Mouse (Mus musculus) embryonic facial prominence, embryonic 12.5 days (tissue): ENCODE measurements around the gene Ttc39b. TPM values are rescaled to one million over a fixed set of nuclear protein-coding genes. Genes with fewer than 3 reads are reported as not detected.

Experiments used
- ATAC-seq: fragments of 200-750 bp; cut with Nextera tagmentation; 2 replicates; pipeline ENCODE4 v1.8.0; 2017; ENCODE audit not compliant: insufficient number of reproducible peaks, insufficient read depth, low FRiP score, low TSS enrichment
- H3K27ac ChIP-seq: fragments of 300-500 bp; sonication (generic); 2 replicates; pipeline ENCODE4 v1.5.1; 2016; ENCODE audit warnings: mild to moderate bottlenecking
- H3K27me3 ChIP-seq: fragments of 300-500 bp; sonication (generic); 2 replicates; pipeline ENCODE4 v1.6.1; 2016; ENCODE audit warnings: mild to moderate bottlenecking, moderate library complexity
- H3K36me3 ChIP-seq: fragments of 300-500 bp; sonication (generic); 2 replicates; pipeline ENCODE4 v1.6.1; 2016; ENCODE audit warnings: mild to moderate bottlenecking
- H3K4me1 ChIP-seq: fragments of 300-500 bp; sonication (generic); 2 replicates; pipeline ENCODE4 v1.6.1; 2016
- H3K4me2 ChIP-seq: fragments of 300-500 bp; sonication (generic); replicated peaks from 2 replicates; pipeline ENCODE4 v1.6.1; 2016; ENCODE audit warnings: mild to moderate bottlenecking, moderate library complexity
- H3K4me3 ChIP-seq: fragments of 300-500 bp; sonication (generic); 2 replicates; pipeline ENCODE4 v1.5.1; 2016; ENCODE audit warnings: mild to moderate bottlenecking
- H3K9ac ChIP-seq: fragments of 300-500 bp; sonication (generic); 2 replicates; pipeline ENCODE4 v1.6.1; 2016; ENCODE audit warnings: mild to moderate bottlenecking, moderate library complexity
- H3K9me3 ChIP-seq: fragments of 300-500 bp; sonication (generic); 2 replicates; pipeline ENCODE4 v1.6.1; 2016; ENCODE audit warnings: mild to moderate bottlenecking, moderate library complexity
- WGBS: fragments of 180-500 bp; shearing (Covaris S2); methylation state at CpG from one replicate; pipeline ENCODE4 v1.1.7; 2016; 5-methylcytosine and 5-hydroxymethylcytosine counted together
- polyA plus RNA-seq: library from polyadenylated mRNA; unstranded; fragments of >200 nt; fragmentation: Nextera tagmentation; extraction: Ambion mirVana; gene quantifications from 2 replicates; pipeline ENCODE4 v1.2.1, GENCODE M21; 2016

The Ttc39b gene
- polyA plus RNA-seq, 1 experiment from 2014 or later: 5.3 TPM

DNA sequence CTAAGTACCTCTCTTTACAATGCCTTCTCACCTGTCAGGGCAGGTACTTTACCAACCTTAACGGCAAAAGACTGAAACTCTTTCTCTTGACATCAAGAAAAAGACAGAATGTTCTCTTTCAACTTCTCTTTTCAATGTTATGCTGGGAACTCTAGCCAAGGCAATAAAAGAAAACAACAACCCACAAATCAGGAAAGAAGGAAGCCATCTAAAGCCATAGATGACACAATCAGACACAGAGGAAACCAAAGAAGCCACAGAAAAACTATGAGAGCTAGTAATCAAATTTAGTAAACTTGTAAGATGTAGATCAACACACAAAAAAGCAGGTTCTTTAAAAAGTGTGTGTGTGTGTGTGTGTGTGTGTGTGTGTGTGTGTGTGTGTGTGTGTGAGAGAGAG lies 15.3 kb upstream of the Ttc39b start:
- WGBS: 90% methylated on average over 1 of the region's 1 CpGs
- H3K36me3 ChIP-seq: no peaks in the 10 kb centered on the region
- no peak overlapping the region for H3K4me2 ChIP-seq
- no peak for ATAC-seq
- no peak overlapping the region for H3K9ac ChIP-seq
- H3K4me1 ChIP-seq: peaks cover 9% of the 10 kb centered on the region; the same call in 1 of the 2 replicates
- no peaks in the 10 kb centered on the region for H3K27me3 ChIP-seq
- H3K27ac ChIP-seq: no peak overlapping the region
- H3K4me3 ChIP-seq: no peak overlapping the region
- H3K9me3 ChIP-seq: no peaks in the 10 kb centered on the region

DNA sequence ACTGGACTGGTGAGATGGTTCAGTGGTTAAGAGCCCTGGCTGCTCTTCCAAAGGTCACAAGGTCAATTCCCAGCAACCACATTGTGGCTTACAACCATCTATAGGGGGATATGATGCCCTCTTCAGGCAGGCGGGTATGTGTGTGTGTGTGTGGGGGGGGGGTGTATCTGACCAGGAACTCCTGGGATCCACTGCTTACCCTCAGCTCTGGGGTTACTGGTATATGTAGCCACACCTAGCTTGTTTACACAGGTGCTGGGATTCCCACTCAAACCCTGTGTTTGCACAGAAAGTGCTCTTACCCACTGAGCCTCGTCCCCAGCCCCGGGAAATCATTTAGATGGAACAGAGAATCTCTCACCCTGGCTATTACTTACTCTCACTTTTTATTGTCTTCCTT lies 13.7 kb upstream of the Ttc39b start:
- H3K9me3 ChIP-seq: no peaks in the 10 kb centered on the region
- ATAC-seq: no peak
- H3K4me2 ChIP-seq: no peak overlapping the region
- H3K9ac ChIP-seq: no peak overlapping the region
- no peaks in the 10 kb centered on the region for H3K36me3 ChIP-seq
- 57% methylated on average over 3 of the region's 3 CpGs for WGBS
- H3K27ac ChIP-seq: no peak overlapping the region
- peaks cover 8% of the 10 kb centered on the region; the same call in 1 of the 2 replicates for H3K4me1 ChIP-seq
- H3K27me3 ChIP-seq: no peaks in the 10 kb centered on the region
- no peak overlapping the region for H3K4me3 ChIP-seq

DNA sequence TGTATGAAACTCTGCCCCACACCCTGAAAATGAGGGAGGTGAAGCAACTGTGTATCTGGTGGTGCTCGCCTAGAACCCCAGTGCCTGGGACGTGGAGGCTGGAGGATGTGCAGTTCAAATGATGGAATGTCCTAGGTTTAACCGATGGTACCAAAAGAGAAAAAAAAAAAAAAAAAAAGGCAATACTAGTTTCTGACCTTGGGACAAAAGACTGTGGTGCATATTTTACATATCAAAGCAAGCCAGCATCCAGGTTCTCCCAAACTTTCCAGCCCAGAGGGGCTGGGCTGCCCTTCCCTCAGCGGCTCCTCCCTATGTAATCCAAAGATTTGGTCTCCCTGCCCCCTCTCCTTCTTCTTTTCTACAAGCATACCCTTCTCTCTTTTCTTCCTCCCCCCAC lies 6.3 kb upstream of the Ttc39b start:
- Histone ChIP-seq H3K27me3 (no peaks in the 10 kb centered on the region), H3K4me3 (no peak overlapping the region), H3K4me2 (no peak overlapping the region), H3K9me3 (no peaks in the 10 kb centered on the region), H3K27ac (no peak overlapping the region), H3K36me3 (no peaks in the 10 kb centered on the region), H3K4me1 (no peaks in the 10 kb centered on the region), H3K9ac (no peak overlapping the region)
- 73% methylated on average over 4 of the region's 4 CpGs for WGBS
- ATAC-seq: no peak

DNA sequence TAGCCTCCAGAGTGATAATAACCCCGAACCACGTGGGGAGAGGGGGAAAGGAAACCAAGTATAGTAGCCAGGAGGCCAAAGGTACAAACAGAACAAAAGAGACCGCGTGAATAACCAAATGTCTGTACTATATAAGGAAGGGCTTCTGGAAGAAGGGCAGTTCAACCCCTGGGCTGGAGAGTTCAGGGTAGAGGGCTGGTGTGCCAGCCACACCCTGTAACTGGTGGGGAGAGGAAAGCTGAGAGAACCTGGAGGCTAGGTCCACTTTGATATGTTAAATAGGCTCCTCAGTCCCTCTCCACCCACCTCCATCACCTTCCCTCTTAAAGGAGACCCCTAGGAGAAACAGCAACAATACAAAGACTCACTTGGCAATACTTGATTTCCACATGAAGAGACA lies 5.6 kb upstream of the Ttc39b start:
- 49% methylated on average over 4 of the region's 4 CpGs for WGBS

DNA sequence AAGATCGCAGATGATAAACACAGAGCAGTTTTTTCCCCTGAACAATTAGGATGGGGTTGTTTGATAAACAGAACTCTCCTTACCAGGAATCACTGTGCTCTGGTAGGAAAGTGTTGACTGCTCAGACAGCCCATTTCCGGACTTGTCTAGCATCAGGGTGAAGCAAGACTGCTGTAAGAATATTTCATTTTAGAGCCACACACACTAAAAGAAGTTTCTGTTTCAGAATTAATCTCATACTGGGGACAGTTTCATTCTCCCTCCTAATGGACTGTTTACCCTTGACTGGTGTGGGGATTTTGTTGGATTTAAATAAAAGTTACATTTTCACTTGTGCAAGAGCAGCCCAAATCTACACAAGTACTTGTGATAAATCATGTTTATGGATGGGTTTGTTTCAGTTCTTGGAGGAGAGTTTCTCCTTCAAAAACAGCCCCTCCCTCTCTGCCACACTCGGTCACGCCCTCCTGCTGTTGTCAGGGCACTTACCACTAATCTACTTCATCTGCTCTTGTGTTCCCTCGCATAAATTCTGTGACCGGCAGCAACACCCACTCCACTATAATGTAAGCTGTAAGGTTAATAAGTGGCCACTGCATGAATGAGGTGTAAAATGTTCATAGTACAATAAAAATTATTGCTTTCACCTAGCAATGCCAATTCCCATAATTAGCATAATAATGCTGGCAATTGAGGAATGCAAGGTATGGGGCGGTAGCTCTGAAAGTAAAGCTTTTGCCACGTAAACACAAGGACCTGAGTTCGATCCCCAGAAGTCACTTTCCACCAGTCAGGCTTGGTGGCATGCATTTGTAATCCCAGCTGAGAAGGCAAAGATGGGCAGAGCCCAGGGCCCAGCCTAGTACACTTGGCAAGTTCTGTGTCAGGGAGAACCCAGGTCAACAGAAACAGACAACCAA lies 4.2 kb upstream of the Ttc39b start:
- no peak overlapping the region for H3K27ac ChIP-seq
- WGBS: 47% methylated on average over 9 of the region's 9 CpGs
- ATAC-seq: no peak
- no peak overlapping the region for H3K4me3 ChIP-seq
- no peaks in the 10 kb centered on the region for H3K27me3 ChIP-seq
- no peaks in the 10 kb centered on the region for H3K4me1 ChIP-seq
- no peak overlapping the region for H3K4me2 ChIP-seq
- no peaks in the 10 kb centered on the region for H3K9me3 ChIP-seq
- H3K9ac ChIP-seq: no peak overlapping the region
- no peaks in the 10 kb centered on the region for H3K36me3 ChIP-seq

More for the DNA sequence above, 5.6 kb upstream of the Ttc39b start:
- H3K27ac ChIP-seq: no peak overlapping the region
- no peaks in the 10 kb centered on the region for H3K9me3 ChIP-seq
- H3K4me2 ChIP-seq: no peak overlapping the region
- no peaks in the 10 kb centered on the region for H3K27me3 ChIP-seq
- no peak overlapping the region for H3K9ac ChIP-seq
- no peaks in the 10 kb centered on the region for H3K4me1 ChIP-seq
- ATAC-seq: no peak
- H3K36me3 ChIP-seq: no peaks in the 10 kb centered on the region
- H3K4me3 ChIP-seq: no peak overlapping the region

DNA sequence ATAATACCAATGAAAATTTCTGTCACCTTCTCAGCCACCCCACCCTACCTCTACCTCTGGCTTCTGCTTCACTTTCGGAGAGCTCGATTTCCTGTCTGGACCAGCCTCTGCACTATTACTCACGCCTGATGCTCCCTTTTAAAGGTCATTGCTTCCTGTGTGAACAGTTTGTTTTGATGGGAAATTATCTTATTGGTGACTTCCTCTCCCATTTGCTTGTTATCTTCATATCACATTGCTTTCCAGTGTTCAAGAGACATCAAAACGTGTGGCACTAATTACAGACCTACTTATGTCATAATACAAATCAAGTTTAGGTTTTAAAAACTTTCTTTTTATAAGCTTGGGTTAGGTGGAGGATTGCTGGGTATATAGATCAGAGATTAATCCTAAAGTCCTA lies 3.5 kb upstream of the Ttc39b start:
- Histone ChIP-seq H3K9me3 (no peaks in the 10 kb centered on the region), H3K27ac (no peak overlapping the region), H3K4me3 (no peak overlapping the region), H3K36me3 (no peaks in the 10 kb centered on the region), H3K9ac (no peak overlapping the region), H3K27me3 (no peaks in the 10 kb centered on the region), H3K4me1 (0 out of 2 replicates have a peak, but pooled peaks cover 4% of the 10 kb centered on the region), H3K4me2 (no peak overlapping the region)
- ATAC-seq: no peak
- WGBS: 44% methylated on average over 4 of the region's 4 CpGs

DNA sequence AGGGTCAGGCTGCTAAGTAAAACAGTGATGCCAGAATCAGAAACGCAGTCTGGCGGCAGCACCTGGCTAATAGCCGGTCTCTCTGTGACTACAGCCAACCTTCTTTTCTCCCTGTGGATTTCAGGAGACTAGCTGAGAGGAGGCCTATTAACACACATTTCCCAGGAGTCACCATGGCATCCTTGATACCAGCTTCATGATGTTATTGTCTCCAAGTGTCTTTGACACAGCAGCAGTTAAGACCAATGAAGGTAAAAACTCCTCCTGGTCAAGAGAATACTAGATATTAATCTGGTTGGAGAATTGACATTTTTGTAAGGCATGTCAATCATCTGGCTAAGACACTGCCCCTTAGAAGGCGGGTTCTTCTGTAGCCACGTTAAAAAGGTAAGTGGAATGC lies 1.3 kb upstream of the Ttc39b start:
- Histone ChIP-seq H3K9ac (no peak overlapping the region), H3K27me3 (no peaks in the 10 kb centered on the region; the same call in 1 of the 2 replicates), H3K4me1 (0 out of 2 replicates have a peak, but pooled peaks cover 4% of the 10 kb centered on the region), H3K27ac (no peak overlapping the region), H3K4me3 (no peak overlapping the region), H3K36me3 (no peaks in the 10 kb centered on the region), H3K9me3 (no peaks in the 10 kb centered on the region), H3K4me2 (no peak overlapping the region)
- no peak for ATAC-seq
- WGBS: 59% methylated on average over 5 of the region's 5 CpGs

DNA sequence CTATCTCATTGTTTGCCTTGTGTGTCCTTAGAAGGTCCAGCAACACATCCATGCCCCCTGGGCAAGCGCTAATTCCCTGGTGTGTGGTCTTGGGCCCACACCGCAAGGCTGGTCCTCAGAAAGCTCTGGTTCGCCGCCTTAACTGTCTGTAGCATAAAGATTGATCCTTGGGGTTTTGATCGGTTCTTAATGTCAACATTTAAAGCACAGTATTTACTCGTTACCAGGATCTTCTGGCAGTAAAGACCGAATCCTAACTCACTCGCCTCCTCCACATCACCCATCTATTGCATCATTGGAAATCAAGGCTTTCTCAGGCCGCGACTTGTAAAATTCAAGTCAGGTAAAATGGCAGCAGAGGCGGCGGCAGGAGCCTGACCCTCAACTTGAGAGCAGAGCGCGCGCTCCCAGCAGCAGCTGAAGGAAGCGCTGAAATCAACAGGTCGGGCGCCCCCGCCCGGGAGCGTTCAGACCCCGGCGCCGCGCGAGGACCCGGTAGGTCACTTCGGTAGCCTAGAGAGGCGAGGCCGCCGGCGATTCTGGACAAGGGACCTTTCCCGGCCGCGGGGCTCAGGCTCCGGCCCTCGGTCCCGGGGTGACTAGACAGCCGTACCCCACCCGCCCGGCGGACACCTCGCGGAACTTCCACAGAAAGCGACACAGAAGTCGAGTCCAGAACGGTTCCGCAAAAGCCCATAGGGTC lies 703 bp downstream of the Ttc39b start:
- peak overlapping the region; percentile 68 for H3K4me3 ChIP-seq
- 3% methylated on average over 48 of the region's 48 CpGs for WGBS
- peak; percentile 61 for ATAC-seq

DNA sequence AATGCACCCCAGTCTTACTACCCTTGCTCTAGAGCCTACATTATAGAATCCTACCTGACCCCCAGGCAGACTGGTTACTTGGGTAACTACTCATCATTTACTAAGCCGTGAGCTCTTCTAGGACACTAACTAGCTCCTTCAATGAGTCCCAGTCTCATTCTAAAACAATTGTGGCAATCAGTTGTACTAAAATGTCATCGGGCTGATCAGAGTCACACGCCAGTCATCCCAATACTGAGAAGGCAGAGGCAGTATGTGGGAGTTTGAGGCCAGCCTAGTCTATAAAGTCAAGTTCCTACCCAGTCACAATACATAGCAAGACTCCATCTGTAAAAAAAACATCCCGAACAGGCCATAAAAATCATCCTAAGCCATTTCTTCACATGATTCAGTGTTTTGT lies 4.3 kb downstream of the Ttc39b start:
- WGBS: 90% methylated on average over 4 of the region's 4 CpGs
- H3K9ac ChIP-seq: no peak overlapping the region
- 0 out of 2 replicates have a peak, but pooled peaks cover 9% of the 10 kb centered on the region for H3K4me1 ChIP-seq
- ATAC-seq: no peak
- H3K4me3 ChIP-seq: no peak overlapping the region
- H3K27ac ChIP-seq: no peak overlapping the region
- H3K9me3 ChIP-seq: no peaks in the 10 kb centered on the region
- no peak overlapping the region for H3K4me2 ChIP-seq
- H3K36me3 ChIP-seq: no peaks in the 10 kb centered on the region
- H3K27me3 ChIP-seq: no peaks in the 10 kb centered on the region; the same call in 1 of the 2 replicates

More for the DNA sequence above, 703 bp downstream of the Ttc39b start:
- no peaks in the 10 kb centered on the region for H3K9me3 ChIP-seq
- peak overlapping the region; percentile 42 for H3K9ac ChIP-seq
- H3K4me2 ChIP-seq: peak overlapping the region; percentile 77
- H3K4me1 ChIP-seq: 0 out of 2 replicates have a peak, but pooled peaks cover 4% of the 10 kb centered on the region
- H3K36me3 ChIP-seq: no peaks in the 10 kb centered on the region
- no peaks in the 10 kb centered on the region; the same call in 1 of the 2 replicates for H3K27me3 ChIP-seq
- H3K27ac ChIP-seq: 0 out of 2 replicates have a peak overlapping the region, but pooled peaks have one; percentile 30

DNA sequence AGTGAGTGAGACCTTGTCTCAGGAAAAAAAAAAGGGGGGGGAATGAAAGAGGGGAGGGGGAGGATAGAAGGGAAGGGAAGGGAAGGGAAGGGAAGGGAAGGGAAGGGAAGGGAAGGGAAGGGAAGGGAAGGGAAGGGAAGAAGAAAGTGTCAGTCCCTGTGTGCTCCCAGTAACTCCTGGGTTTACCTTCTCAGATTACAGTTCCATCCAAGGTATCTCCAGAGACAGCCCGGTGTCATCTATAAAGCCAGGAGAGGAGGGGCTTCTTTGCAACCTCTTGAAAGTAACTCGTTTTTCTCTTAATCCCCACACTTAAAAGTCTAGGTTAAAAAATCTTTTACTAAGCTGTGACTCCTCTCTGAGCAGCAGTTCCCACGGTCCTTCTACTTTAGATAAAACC lies 5.3 kb downstream of the Ttc39b start:
- Histone ChIP-seq H3K9ac (no peak overlapping the region), H3K36me3 (no peaks in the 10 kb centered on the region; the same call in 1 of the 2 replicates), H3K9me3 (no peaks in the 10 kb centered on the region), H3K27ac (no peak overlapping the region), H3K4me3 (no peak overlapping the region), H3K4me1 (0 out of 2 replicates have a peak, but pooled peaks cover 9% of the 10 kb centered on the region), H3K27me3 (no peaks in the 10 kb centered on the region; the same call in 1 of the 2 replicates), H3K4me2 (no peak overlapping the region)
- no peak for ATAC-seq
- 32% methylated on average over 3 of the region's 3 CpGs for WGBS

DNA sequence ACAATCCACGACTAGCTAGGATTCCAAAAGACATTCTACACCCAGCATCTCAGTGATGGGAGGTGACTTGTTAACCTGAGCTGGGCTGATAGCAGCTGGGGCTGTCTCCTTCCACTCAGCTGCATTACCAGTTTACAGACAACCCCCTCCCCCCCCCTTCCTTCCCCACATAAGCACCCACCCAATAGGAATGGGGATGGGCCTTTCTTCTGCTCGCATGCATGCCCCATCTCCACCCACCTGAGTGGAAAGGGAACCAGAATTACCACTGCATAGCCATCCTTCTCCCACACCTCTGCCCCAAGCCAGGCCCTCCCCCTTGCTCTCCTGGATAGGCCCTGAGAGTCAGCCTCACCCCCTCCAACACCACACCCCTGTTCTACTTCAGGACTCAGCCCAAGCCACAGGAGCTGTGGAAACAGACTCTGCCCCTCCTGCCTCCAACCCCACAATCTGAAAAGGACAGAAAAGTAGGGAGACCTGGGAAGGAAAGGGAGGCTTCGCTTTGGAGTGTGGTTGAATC lies 6.2 kb downstream of the Ttc39b start:
- H3K27ac ChIP-seq: no peak overlapping the region
- H3K9me3 ChIP-seq: no peaks in the 10 kb centered on the region
- H3K4me1 ChIP-seq: 0 out of 2 replicates have a peak, but pooled peaks cover 6% of the 10 kb centered on the region
- H3K27me3 ChIP-seq: no peaks in the 10 kb centered on the region; the same call in 1 of the 2 replicates
- WGBS: 74% methylated on average over 3 of the region's 3 CpGs
- no peak overlapping the region for H3K9ac ChIP-seq
- H3K4me3 ChIP-seq: no peak overlapping the region
- H3K36me3 ChIP-seq: no peaks in the 10 kb centered on the region; the same call in 1 of the 2 replicates
- no peak for ATAC-seq
- H3K4me2 ChIP-seq: no peak overlapping the region
